Mouse (Mus musculus): ENCODE data around the gene Gja4. TPM values are rescaled to one million over a fixed set of nuclear protein-coding genes. Genes with fewer than 3 reads are reported as not detected.

Gene Gja4
- polyA plus RNA-seq, 1 experiment from 2014 or later, result not detected

- Histone ChIP-seq H3K4me3 (ENCODE audit: inconsistent target) (no peak overlapping the region), H3K36me3 (ENCODE audit: inconsistent target) (no peaks in the 10 kb centered on the region), H3K27ac (no peak overlapping the region), H3K79me2 (ENCODE audit: inconsistent target) (no peaks in the 10 kb centered on the region)
- WGBS (ENCODE audit: missing documents), result 79% methylated on average over 9 of the region's 9 CpGs
These were observed 2.3 kb downstream of the Gja4 start for GRCm38 (mm10) chr4:127311561-127311960.

GRCm38 (mm10) chr4:127306915-127307314 is 6.9 kb downstream of the Gja4 start:
- WGBS (ENCODE audit: missing documents), result 72% methylated on average over 2 of the region's 2 CpGs
- H3K4me3 ChIP-seq (ENCODE audit: inconsistent target), result no peak overlapping the region

GRCm38 (mm10) chr4:127303796-127304195 is 10.0 kb downstream of the Gja4 start:
- Histone ChIP-seq H3K36me3 (ENCODE audit: inconsistent target) (no peaks in the 10 kb centered on the region), H3K4me3 (ENCODE audit: inconsistent target) (no peak overlapping the region), H3K79me2 (ENCODE audit: inconsistent target) (no peaks in the 10 kb centered on the region), H3K27ac (no peak overlapping the region)
- 21% methylated on average over 3 of the region's 3 CpGs for WGBS (ENCODE audit: missing documents)

More at GRCm38 (mm10) chr4:127306915-127307314, 6.9 kb downstream of the Gja4 start:
- Histone ChIP-seq H3K79me2 (ENCODE audit: inconsistent target) (no peaks in the 10 kb centered on the region), H3K27ac (no peak overlapping the region), H3K36me3 (ENCODE audit: inconsistent target) (no peaks in the 10 kb centered on the region)

- WGBS (ENCODE audit: missing documents), result 78% methylated on average over 5 of the region's 5 CpGs
- H3K36me3 ChIP-seq (ENCODE audit: inconsistent target), result no peaks in the 10 kb centered on the region
- H3K4me3 ChIP-seq (ENCODE audit: inconsistent target), result no peak overlapping the region
- no peaks in the 10 kb centered on the region for H3K79me2 ChIP-seq (ENCODE audit: inconsistent target)
- no peak overlapping the region for H3K27ac ChIP-seq
These were observed 13.3 kb downstream of the Gja4 start for GRCm38 (mm10) chr4:127300503-127300902.

- Histone ChIP-seq H3K4me3 (ENCODE audit: inconsistent target) (no peak overlapping the region), H3K27ac (no peak overlapping the region), H3K79me2 (ENCODE audit: inconsistent target) (no peaks in the 10 kb centered on the region), H3K36me3 (ENCODE audit: inconsistent target) (no peaks in the 10 kb centered on the region)
- WGBS (ENCODE audit: missing documents), result 90% methylated on average over 4 of the region's 5 CpGs
These were observed 21.2 kb downstream of the Gja4 start for GRCm38 (mm10) chr4:127292631-127293030.

- H3K36me3 ChIP-seq (ENCODE audit: inconsistent target), result no peaks in the 10 kb centered on the region
- no peak overlapping the region for H3K4me3 ChIP-seq (ENCODE audit: inconsistent target)
- 75% methylated on average over 6 of the region's 6 CpGs for WGBS (ENCODE audit: missing documents)
- H3K79me2 ChIP-seq (ENCODE audit: inconsistent target), result no peaks in the 10 kb centered on the region
- no peak overlapping the region for H3K27ac ChIP-seq
These were observed 24.7 kb downstream of the Gja4 start for GRCm38 (mm10) chr4:127289039-127289548.

- Histone ChIP-seq H3K27ac (no peak overlapping the region), H3K4me3 (ENCODE audit: inconsistent target) (no peak overlapping the region), H3K79me2 (ENCODE audit: inconsistent target) (no peaks in the 10 kb centered on the region), H3K36me3 (ENCODE audit: inconsistent target) (no peaks in the 10 kb centered on the region)
- WGBS (ENCODE audit: missing documents), result 52% methylated on average over 4 of the region's 4 CpGs
These were observed 26.9 kb downstream of the Gja4 start for GRCm38 (mm10) chr4:127286907-127287306.

- H3K36me3 ChIP-seq (ENCODE audit: inconsistent target), result no peaks in the 10 kb centered on the region
- no peak overlapping the region for H3K27ac ChIP-seq
- WGBS (ENCODE audit: missing documents), result 83% methylated on average over 9 of the region's 9 CpGs
- H3K79me2 ChIP-seq (ENCODE audit: inconsistent target), result no peaks in the 10 kb centered on the region
- no peak overlapping the region for H3K4me3 ChIP-seq (ENCODE audit: inconsistent target)
These were observed 34.6 kb downstream of the Gja4 start for GRCm38 (mm10) chr4:127279241-127279640.

- Histone ChIP-seq H3K27ac (no peak overlapping the region), H3K4me3 (ENCODE audit: inconsistent target) (no peak overlapping the region), H3K36me3 (ENCODE audit: inconsistent target) (no peaks in the 10 kb centered on the region), H3K79me2 (ENCODE audit: inconsistent target) (no peaks in the 10 kb centered on the region)
- WGBS (ENCODE audit: missing documents), result 56% methylated on average over 9 of the region's 9 CpGs
These were observed 35.3 kb downstream of the Gja4 start for GRCm38 (mm10) chr4:127278451-127279001.

- Histone ChIP-seq H3K27ac (no peak overlapping the region), H3K79me2 (ENCODE audit: inconsistent target) (no peaks in the 10 kb centered on the region), H3K36me3 (ENCODE audit: inconsistent target) (no peaks in the 10 kb centered on the region), H3K4me3 (ENCODE audit: inconsistent target) (no peak overlapping the region)
- WGBS (ENCODE audit: missing documents), result 57% methylated on average over 5 of the region's 5 CpGs
These were observed 49.7 kb downstream of the Gja4 start for GRCm38 (mm10) chr4:127264183-127264554.

GRCm38 (mm10) chr4:127263438-127264182 is 50.2 kb downstream of the Gja4 start:
- H3K36me3 ChIP-seq (ENCODE audit: inconsistent target), result no peaks in the 10 kb centered on the region
- no peaks in the 10 kb centered on the region for H3K79me2 ChIP-seq (ENCODE audit: inconsistent target)
- H3K27ac ChIP-seq, result no peak overlapping the region
- no peak overlapping the region for H3K4me3 ChIP-seq (ENCODE audit: inconsistent target)
- 53% methylated on average over 19 of the region's 19 CpGs for WGBS (ENCODE audit: missing documents)

- H3K4me3 ChIP-seq (ENCODE audit: inconsistent target), result no peak overlapping the region
- no peaks in the 10 kb centered on the region for H3K79me2 ChIP-seq (ENCODE audit: inconsistent target)
- H3K27ac ChIP-seq, result no peak overlapping the region
- WGBS (ENCODE audit: missing documents), result 94% methylated on average over 14 of the region's 14 CpGs
- H3K36me3 ChIP-seq (ENCODE audit: inconsistent target), result no peaks in the 10 kb centered on the region
These were observed 52.2 kb downstream of the Gja4 start for GRCm38 (mm10) chr4:127261601-127262000.

Other genes starting within 250 kb of the Gja4 start
- 7.1 to 12.6 TPM (median 10.1 TPM) in 3 replicates for gene Zmym6, start 236.7 kb downstream of the Gja4 start, polyA plus RNA-seq (2018)
- gene Tmem35b, start 190.3 kb downstream of the Gja4 start, polyA plus RNA-seq (2018), result 16.5 to 26.8 TPM (median 18.8 TPM) in 3 replicates
- gene Dlgap3, start 144.8 kb downstream of the Gja4 start, polyA plus RNA-seq (2018), result not detected in 3 replicates
- 26.3 to 43.2 TPM (median 41.8 TPM) in 3 replicates for gene Smim12, start 70.3 kb downstream of the Gja4 start, polyA plus RNA-seq (2018)
- gene Gjb3, start 16.8 kb upstream of the Gja4 start, polyA plus RNA-seq (2018), result not detected in 3 replicates
- not detected in 3 replicates for gene Gjb4, start 40.0 kb upstream of the Gja4 start, polyA plus RNA-seq (2018)
- gene Gjb5, start 44.1 kb upstream of the Gja4 start, polyA plus RNA-seq (2018), result not detected in 3 replicates

Measured in macrophage (primary cell).